Mouse (Mus musculus) spleen, postnatal 10 days (tissue): ENCODE data around the gene Gmeb2.

Source experiments
- DNase-seq, 2 experiments: peaks; one replicate each; pipeline ENCODE4 v3.0.0; 2021 to 2022; ENCODE audit warnings: low spot score in 2 of 2

Gmeb2 gene

GRCm38 (mm10) chr2:181227122-181227521 is 60.7 kb downstream of the Gmeb2 start:
- DNase-seq, result no peak

- no peak for DNase-seq
Observed at GRCm38 (mm10) chr2:181224994-181225393, 62.8 kb downstream of the Gmeb2 start.

- DNase-seq, result no peak
Observed at GRCm38 (mm10) chr2:181220361-181220760, 67.5 kb downstream of the Gmeb2 start.

- DNase-seq, result peak; percentile 36 to 82
Observed at GRCm38 (mm10) chr2:181219538-181220216, 68.2 kb downstream of the Gmeb2 start, which contains the start of gene Fndc11. Fndc11 (plus strand) TSS chr2:181220013.

GRCm38 (mm10) chr2:181218881-181219485 is 68.9 kb downstream of the Gmeb2 start:
- DNase-seq, result no peak

- DNase-seq, result no peak
Observed at GRCm38 (mm10) chr2:181216037-181216436, 71.8 kb downstream of the Gmeb2 start.

GRCm38 (mm10) chr2:181213021-181213445 is 74.8 kb downstream of the Gmeb2 start, which contains the start of gene Srms:
Srms (minus strand) TSS chr2:181213185.
- peak in 1 of 2 experiments; percentile 53 for DNase-seq

GRCm38 (mm10) chr2:181212389-181213020 is 75.3 kb downstream of the Gmeb2 start:
- DNase-seq, result no peak

GRCm38 (mm10) chr2:181206118-181206517 is 81.7 kb downstream of the Gmeb2 start:
- peak in 1 of 2 experiments; percentile 42 for DNase-seq

- DNase-seq, result no peak
Observed at GRCm38 (mm10) chr2:181205678-181206077, 82.2 kb downstream of the Gmeb2 start.

- DNase-seq, result no peak
Observed at GRCm38 (mm10) chr2:181202886-181203285, 84.9 kb downstream of the Gmeb2 start.

GRCm38 (mm10) chr2:181202422-181202821 is 85.4 kb downstream of the Gmeb2 start, which contains the start of gene Ptk6:
Ptk6 (minus strand) TSS chr2:181202789.
- no peak for DNase-seq

- DNase-seq, result no peak
Observed at GRCm38 (mm10) chr2:181201606-181202005, 86.2 kb downstream of the Gmeb2 start.
